In genomic region chr1:20820959-20821358, GRCm38 (mm10) we compare ENCODE assay signal across 25 mouse cellular contexts. TPM values are rescaled to one million over a fixed set of nuclear protein-coding genes. Genes with fewer than 3 reads are reported as not detected.
DNase-seq lines count a peak whose midpoint lies in the region; ATAC-seq lines count a peak whose summit lies in the region.
"Had no signal": no experiment of that assay in that cellular context is flagged by ENCODE, and none has a peak within 500 bp of the region (broad histone marks: within the 10 kb centered on the region; RNA-seq: fewer than 3 reads in every experiment).

No protein-coding gene starts in this region.

- H3K9me3 ChIP-seq in heart, embryonic 11.5 days (replicated peaks; ENCODE audit: control insufficient read depth, low read length) = no peaks in the 10 kb centered on the region
- H3K9me3 ChIP-seq in midbrain, embryonic 11.5 days (ENCODE audit: control insufficient read depth, low read length) = no peaks in the 10 kb centered on the region
- no peaks in the 10 kb centered on the region for H3K9me3 ChIP-seq in midbrain, embryonic 10.5 days (replicated peaks)
- H3K9me3 ChIP-seq: embryonic facial prominence, embryonic 12.5 days; heart, embryonic 15.5 days; limb, embryonic 12.5 days; liver, embryonic 13.5 days; midbrain, embryonic 13.5 days; neural tube, embryonic 15.5 days had no signal

- no peak overlapping the region for H3K4me3 ChIP-seq in heart, embryonic 11.5 days (ENCODE audit: low read depth, low read length)
- H3K4me3 ChIP-seq in midbrain, embryonic 11.5 days (ENCODE audit: low read depth, low read length) = no peak overlapping the region
- H3K4me3 ChIP-seq in midbrain, embryonic 10.5 days = no peak overlapping the region
- H3K4me3 ChIP-seq: embryonic facial prominence, embryonic 12.5 days had no signal

- H3K4me2 ChIP-seq in heart, embryonic 11.5 days = peak overlapping the region; percentile 56; the same call in 1 of the 2 replicates
- no peak overlapping the region for H3K4me2 ChIP-seq in midbrain, embryonic 11.5 days

- H3K9ac ChIP-seq in heart, embryonic 11.5 days (ENCODE audit: low read depth, low read length) = no peak overlapping the region
- H3K9ac ChIP-seq in midbrain, embryonic 11.5 days (ENCODE audit: low read length) = no peak overlapping the region
- H3K9ac ChIP-seq: embryonic facial prominence, embryonic 12.5 days; heart, embryonic 15.5 days; hindbrain, embryonic 14.5 days; limb, embryonic 12.5 days; liver, embryonic 13.5 days; lung, embryonic 14.5 days; midbrain, embryonic 13.5 days; neural tube, embryonic 15.5 days had no signal

- 79% methylated on average over 4 of the region's 4 CpGs for WGBS in heart, embryonic 11.5 days (ENCODE audit: insufficient replicate concordance)
- 84% methylated on average over 4 of the region's 4 CpGs for WGBS in midbrain, embryonic 11.5 days
- WGBS in midbrain, embryonic 10.5 days = 88% methylated on average over 4 of the region's 4 CpGs

- H3K4me1 ChIP-seq in heart, embryonic 11.5 days (ENCODE audit: control insufficient read depth, insufficient read depth, low read length) = 0 out of 2 replicates have a peak, but pooled peaks cover 3% of the 10 kb centered on the region
- H3K4me1 ChIP-seq in midbrain, embryonic 11.5 days (ENCODE audit: control insufficient read depth, insufficient read depth, low read length) = peaks cover 8% of the 10 kb centered on the region
- H3K4me1 ChIP-seq in midbrain, embryonic 10.5 days = peaks cover 30% of the 10 kb centered on the region

- no peak for ATAC-seq in heart, embryonic 11.5 days (replicated peaks; ENCODE audit: insufficient number of reproducible peaks, low FRiP score, low TSS enrichment)
- ATAC-seq in midbrain, embryonic 11.5 days (ENCODE audit: low FRiP score) = no peak
- ATAC-seq in megakaryocyte progenitor cell, adult 5-6 weeks (replicated peaks; ENCODE audit: poor library complexity) = 0 out of 2 replicates have a peak, but pooled peaks have one; percentile 2

- H3K27me3 ChIP-seq in heart, embryonic 11.5 days (ENCODE audit: control insufficient read depth, insufficient read depth, low read length) = no peaks in the 10 kb centered on the region
- no peaks in the 10 kb centered on the region for H3K27me3 ChIP-seq in midbrain, embryonic 11.5 days (ENCODE audit: control insufficient read depth, insufficient read depth, low read length)
- H3K27me3 ChIP-seq in midbrain, embryonic 10.5 days (ENCODE audit: low read depth, poor library complexity, severe bottlenecking) = no peaks in the 10 kb centered on the region
- H3K27me3 ChIP-seq: embryonic facial prominence, embryonic 12.5 days; heart, embryonic 15.5 days; limb, embryonic 12.5 days; liver, embryonic 13.5 days; midbrain, embryonic 13.5 days; neural tube, embryonic 15.5 days had no signal

- H3K27ac ChIP-seq in heart, embryonic 11.5 days (ENCODE audit: low read depth, low read length) = no peak overlapping the region
- H3K27ac ChIP-seq in midbrain, embryonic 11.5 days (ENCODE audit: low read depth, low read length) = no peak overlapping the region
- no peak overlapping the region for H3K27ac ChIP-seq in midbrain, embryonic 10.5 days (replicated peaks)
- H3K27ac ChIP-seq: embryonic facial prominence, embryonic 12.5 days; heart, embryonic 15.5 days; hindbrain, embryonic 14.5 days; limb, embryonic 12.5 days; liver, embryonic 13.5 days; midbrain, embryonic 13.5 days; neural tube, embryonic 15.5 days had no signal

- peak; percentile 23 for DNase-seq in adrenal gland, adult 2 months
- DNase-seq in adrenal gland, adult 18-20 months (ENCODE audit: low spot score in 2 of 2) = no peak
- DNase-seq in heart, adult 9 months (ENCODE audit: low spot score in 2 of 2) = no peak
- peak; percentile 74 for DNase-seq in midbrain, embryonic 11.5 days (ENCODE audit: low spot score, missing footprints)
- no peak for DNase-seq in midbrain, embryonic 10.5 days (ENCODE audit: low spot score)
- no peak for DNase-seq in left cerebral cortex, postnatal 14 days (ENCODE audit: low spot score in 2 of 2)

- intact Hi-C loops in left cerebral cortex, postnatal 14 days (cut with DNase I) = loop anchor here (5.0 kb wide), 1 partner anchor 71 kb away; the partner anchor contains the start of gene Paqr8

- H3K36me3 ChIP-seq in heart, embryonic 11.5 days (ENCODE audit: control insufficient read depth, insufficient read depth, low read length) = peaks cover 11% of the 10 kb centered on the region
- H3K36me3 ChIP-seq in midbrain, embryonic 11.5 days (ENCODE audit: control insufficient read depth, insufficient read depth, low read length) = peaks cover 4% of the 10 kb centered on the region; the same call in 1 of the 2 replicates
- peaks cover 26% of the 10 kb centered on the region for H3K36me3 ChIP-seq in midbrain, embryonic 10.5 days
- H3K36me3 ChIP-seq: neural tube, embryonic 15.5 days had no signal

RNA-seq across cellular contexts. Expression of gene Mcm3, which starts 0.8 kb away (rescaled TPM):
- 10 to 100 TPM; 12.6 to 13.6 TPM for total RNA-seq in adrenal gland, adult 2 months (2021)
- polyA plus RNA-seq in adrenal gland, adult 2 months (2012; rRNA removed) = 4.7 and 6.7 TPM in 2 replicates
- total RNA-seq in adrenal gland, adult 18-20 months (2021) = 10 to 100 TPM in 1 of 2 experiments, 1 to 10 TPM in 1; 9.0 to 10.1 TPM
- 142 and 153 TPM in 2 replicates for polyA plus RNA-seq in heart, embryonic 11.5 days (2014; fragmentation: Nextera tagmentation; extraction: Ambion mirVana)
- 195 and 210 TPM in 2 replicates for polyA plus RNA-seq in midbrain, embryonic 11.5 days (2014; fragmentation: Nextera tagmentation; extraction: Ambion mirVana)
- polyA plus RNA-seq in midbrain, embryonic 10.5 days (2016; fragmentation: Nextera tagmentation; extraction: Ambion mirVana) = 269 and 296 TPM in 2 replicates
- 640 and 673 TPM in 2 replicates for total RNA-seq in megakaryocyte progenitor cell, adult 5-6 weeks (2015)
- total RNA-seq in megakaryocyte progenitor cell, adult 5-6 weeks (2017) = 300 and 306 TPM in 2 replicates
- 1 to 10 TPM; 2.5 to 2.7 TPM for total RNA-seq in left cerebral cortex, postnatal 14 days (2021)

RNA-seq across cellular contexts. Expression of gene Il17f, which starts 30.5 kb away (rescaled TPM):
- total RNA-seq in adrenal gland, adult 2 months (2021) = not detected
- not detected in 2 replicates for polyA plus RNA-seq in adrenal gland, adult 2 months (2012; rRNA removed)
- not detected for total RNA-seq in adrenal gland, adult 18-20 months (2021)
- polyA plus RNA-seq in heart, embryonic 11.5 days (2014; fragmentation: Nextera tagmentation; extraction: Ambion mirVana) = not detected in 2 replicates
- 0.14 TPM in 1 of 2 replicates, not detected in the other for polyA plus RNA-seq in midbrain, embryonic 11.5 days (2014; fragmentation: Nextera tagmentation; extraction: Ambion mirVana)
- polyA plus RNA-seq in midbrain, embryonic 10.5 days (2016; fragmentation: Nextera tagmentation; extraction: Ambion mirVana) = 0.24 TPM in 1 of 2 replicates, not detected in the other
- 0.30 TPM in 1 of 2 replicates, not detected in the other for total RNA-seq in megakaryocyte progenitor cell, adult 5-6 weeks (2015)
- 0.50 TPM in 1 of 2 replicates, not detected in the other for total RNA-seq in megakaryocyte progenitor cell, adult 5-6 weeks (2017)
- not detected for total RNA-seq in left cerebral cortex, postnatal 14 days (2021)
- total RNA-seq: adrenal gland, postnatal 10 days; gastrocnemius, postnatal 25 days; heart, adult 18-20 months; heart, postnatal 36 days; left cerebral cortex, adult 18-20 months; left cerebral cortex, postnatal 25 days had no signal
- polyA plus RNA-seq: forebrain, embryonic 14.5 days; heart, embryonic 15.5 days; hindbrain, embryonic 14.5 days; intestine, postnatal 0 days; limb, embryonic 12.5 days; liver, embryonic 13.5 days; lung, embryonic 14.5 days; neural tube, embryonic 15.5 days; stomach, embryonic 16.5 days had no signal

Comparison
In these comparisons a context has a peak if more than half of its experiments do, and no peak if none do; other contexts are left out.
1. DNase-seq: peak in adrenal gland, adult 2 months (single experiment) and midbrain, embryonic 11.5 days (single experiment); none in adrenal gland, adult 18-20 months (0 of 2), heart, adult 9 months (0 of 2), midbrain, embryonic 10.5 days (single experiment) and left cerebral cortex, postnatal 14 days (0 of 2).
2. RNA of gene Mcm3, which starts 0.8 kb away (total RNA-seq): 300 to 673 TPM in megakaryocyte progenitor cell, adult 5-6 weeks; 12.6 to 13.6 TPM in adrenal gland, adult 2 months, 9.0 to 10.1 TPM in adrenal gland, adult 18-20 months and 2.5 to 2.7 TPM in left cerebral cortex, postnatal 14 days; every median in the first group is over 10 times any median in the second.